Mouse (Mus musculus) E14TG2a.4 (cell line): ENCODE measurements around the gene Tor1aip2.

Experiments used
- CTCF ChIP-seq: conservative IDR thresholded peaks from 2 replicates; pipeline ENCODE4 v1.5.1; 2014; ENCODE audit warnings: low read length
- POU5F1 ChIP-seq: IDR thresholded peaks from 2 replicates; pipeline ENCODE4 v1.6.1; 2014; ENCODE audit warnings: low read length, borderline replicate concordance

- TF ChIP-seq CTCF (no peak), POU5F1 (no peak)
Observed at GRCm38 (mm10) chr1:156034661-156035060, 542 bp upstream of the Tor1aip2 start.
